In the genomic region with DNA sequence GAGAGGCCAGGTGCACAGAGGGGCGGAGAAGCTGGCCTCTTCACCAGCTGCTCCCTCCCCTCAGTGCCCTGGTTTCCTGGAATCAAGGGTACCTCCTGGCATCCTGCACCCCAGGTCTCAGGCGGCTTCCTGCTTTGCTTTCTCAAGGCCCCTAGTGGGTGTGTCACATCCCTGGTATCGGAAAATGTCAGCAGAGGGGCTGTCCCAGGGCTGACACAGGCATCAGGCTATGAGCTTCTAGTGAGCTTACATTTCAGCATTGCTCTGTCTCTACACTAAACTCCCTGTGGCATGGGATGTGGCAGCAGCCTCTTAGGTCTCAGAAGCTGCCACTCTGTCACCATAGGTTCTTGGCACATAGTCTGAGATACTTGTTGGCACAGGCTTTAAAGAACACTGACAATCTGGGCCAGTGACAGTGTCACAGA, we compare ENCODE assay signal across 14 mouse cellular contexts. TPM values are rescaled to one million over a fixed set of nuclear protein-coding genes. Genes with fewer than 3 reads are reported as not detected.
DNase-seq lines count a peak whose midpoint lies in the region; ATAC-seq and TF ChIP-seq lines count a peak whose summit lies in the region.
"Had no signal": no experiment of that assay in that cellular context is flagged by ENCODE, and none has a peak within 500 bp of the region (broad histone marks: within the 10 kb centered on the region; RNA-seq: fewer than 3 reads in every experiment).

No protein-coding gene starts in this region.

- H3K4me2 ChIP-seq in midbrain, postnatal 0 days (ENCODE audit: low read depth, low read length, poor library complexity, severe bottlenecking) = no peak overlapping the region
- H3K4me2 ChIP-seq in midbrain, embryonic 11.5 days = no peak overlapping the region
- no peak overlapping the region for H3K4me2 ChIP-seq in forebrain, embryonic 11.5 days (ENCODE audit: low read depth, low read length, severe bottlenecking)
- H3K4me2 ChIP-seq: forebrain, embryonic 15.5 days; limb, embryonic 12.5 days; lung, embryonic 14.5 days had no signal

- ATAC-seq in midbrain, postnatal 0 days (ENCODE audit: low FRiP score) = no peak
- no peak for ATAC-seq in midbrain, embryonic 11.5 days (ENCODE audit: low FRiP score)
- ATAC-seq in hematopoietic stem cell, adult 5-6 weeks (replicated peaks in 1 of 2; ENCODE audit: insufficient read depth in 1 of 2, low FRiP score in 2 of 2, low TSS enrichment in 1 of 2, low read depth in 1 of 2, poor library complexity in 2 of 2, severe bottlenecking in 2 of 2) = peak; percentile 47 to 50; a peak in 3 of 4 replicates
- ATAC-seq in forebrain, embryonic 11.5 days (replicated peaks; ENCODE audit: low FRiP score) = no peak
- ATAC-seq: forebrain, embryonic 15.5 days had no signal

- no peak overlapping the region for H3K4me3 ChIP-seq in midbrain, postnatal 0 days (ENCODE audit: low read depth, low read length)
- H3K4me3 ChIP-seq in midbrain, embryonic 11.5 days (ENCODE audit: low read depth, low read length) = no peak overlapping the region
- H3K4me3 ChIP-seq in forebrain, embryonic 11.5 days (ENCODE audit: low read depth, low read length) = no peak overlapping the region
- H3K4me3 ChIP-seq: forebrain, embryonic 15.5 days; limb, embryonic 12.5 days had no signal

- peak; percentile 62 for DNase-seq in cerebellum, adult 9-11 months
- DNase-seq in cerebellum, postnatal 4 days (ENCODE audit: low spot score in 2 of 2) = no peak
- peak; percentile 42 for DNase-seq in midbrain, postnatal 0 days (ENCODE audit: low spot score)
- no peak for DNase-seq in midbrain, embryonic 11.5 days (ENCODE audit: low spot score, missing footprints)
- DNase-seq in thymus, postnatal 14 days = peak; percentile 71
- no peak for DNase-seq in left cerebral cortex, adult 9 months (ENCODE audit: low spot score in 2 of 2)
- DNase-seq in forebrain, embryonic 11.5 days (ENCODE audit: low spot score) = no peak
- DNase-seq: gastrocnemius, postnatal 14 days; kidney, postnatal 14 days; lung, embryonic 14.5 days had no signal

- no peaks in the 10 kb centered on the region for H3K27me3 ChIP-seq in midbrain, postnatal 0 days (ENCODE audit: insufficient read depth, low read length)
- no peaks in the 10 kb centered on the region for H3K27me3 ChIP-seq in midbrain, embryonic 11.5 days (ENCODE audit: control insufficient read depth, insufficient read depth, low read length)
- no peaks in the 10 kb centered on the region for H3K27me3 ChIP-seq in forebrain, embryonic 11.5 days (ENCODE audit: control insufficient read depth, insufficient read depth, low read length)
- H3K27me3 ChIP-seq: forebrain, embryonic 15.5 days had no signal

- no peak for TF ChIP-seq CTCF in midbrain, postnatal 0 days (IDR thresholded peaks at IDR 0.05)

- H3K36me3 ChIP-seq in midbrain, postnatal 0 days (ENCODE audit: insufficient read depth, low read length) = no peaks in the 10 kb centered on the region
- H3K36me3 ChIP-seq in midbrain, embryonic 11.5 days (ENCODE audit: control insufficient read depth, insufficient read depth, low read length) = no peaks in the 10 kb centered on the region
- H3K36me3 ChIP-seq in forebrain, embryonic 11.5 days (ENCODE audit: control insufficient read depth, insufficient read depth, low read length) = no peaks in the 10 kb centered on the region
- H3K36me3 ChIP-seq: forebrain, embryonic 15.5 days; limb, embryonic 12.5 days had no signal

- no peaks in the 10 kb centered on the region for H3K4me1 ChIP-seq in midbrain, postnatal 0 days (ENCODE audit: insufficient read depth, low read length)
- H3K4me1 ChIP-seq in midbrain, embryonic 11.5 days (ENCODE audit: control insufficient read depth, insufficient read depth, low read length) = no peaks in the 10 kb centered on the region
- no peaks in the 10 kb centered on the region for H3K4me1 ChIP-seq in forebrain, embryonic 11.5 days (replicated peaks; ENCODE audit: control insufficient read depth, insufficient read depth, low read length)
- H3K4me1 ChIP-seq: forebrain, embryonic 15.5 days; limb, embryonic 12.5 days had no signal

- no peak overlapping the region for H3K27ac ChIP-seq in midbrain, postnatal 0 days (ENCODE audit: low read depth, low read length)
- no peak overlapping the region for H3K27ac ChIP-seq in midbrain, embryonic 11.5 days (ENCODE audit: low read depth, low read length)
- H3K27ac ChIP-seq in forebrain, embryonic 11.5 days (ENCODE audit: low read depth, low read length) = no peak overlapping the region
- H3K27ac ChIP-seq: forebrain, embryonic 15.5 days; limb, embryonic 12.5 days had no signal

- no peaks in the 10 kb centered on the region for H3K9me3 ChIP-seq in midbrain, postnatal 0 days (ENCODE audit: low read length)
- no peaks in the 10 kb centered on the region for H3K9me3 ChIP-seq in midbrain, embryonic 11.5 days (ENCODE audit: control insufficient read depth, low read length)
- no peaks in the 10 kb centered on the region for H3K9me3 ChIP-seq in forebrain, embryonic 11.5 days (ENCODE audit: control insufficient read depth, low read length)
- H3K9me3 ChIP-seq: forebrain, embryonic 15.5 days; limb, embryonic 12.5 days had no signal

- no peak overlapping the region for H3K9ac ChIP-seq in midbrain, postnatal 0 days (replicated peaks; ENCODE audit: low read length, poor library complexity, severe bottlenecking)
- H3K9ac ChIP-seq in midbrain, embryonic 11.5 days (ENCODE audit: low read length) = no peak overlapping the region
- H3K9ac ChIP-seq in forebrain, embryonic 11.5 days (ENCODE audit: low read length) = no peak overlapping the region
- H3K9ac ChIP-seq: forebrain, embryonic 15.5 days; limb, embryonic 12.5 days; lung, embryonic 14.5 days had no signal

- WGBS in midbrain, postnatal 0 days = 71% methylated on average over 3 of the region's 3 CpGs
- WGBS in midbrain, embryonic 11.5 days = 70% methylated on average over 3 of the region's 3 CpGs
- 62% methylated on average over 3 of the region's 3 CpGs for WGBS in forebrain, embryonic 11.5 days

RNA-seq across cellular contexts. Expression of a gene that starts 7.2 kb away (rescaled TPM):
- total RNA-seq in midbrain, postnatal 0 days (2014; rRNA removed) = 0.66 TPM in 1 of 2 replicates, not detected in the other
- polyA plus RNA-seq in midbrain, postnatal 0 days (2015; fragmentation: Nextera tagmentation; extraction: Ambion mirVana) = 0.10 and 0.26 TPM in 2 replicates
- polyA plus RNA-seq in midbrain, embryonic 11.5 days (2014; fragmentation: Nextera tagmentation; extraction: Ambion mirVana) = 0.07 and 0.34 TPM in 2 replicates
- not detected in 2 replicates for total RNA-seq in hematopoietic stem cell, adult 5-6 weeks (2017)
- polyA plus RNA-seq in forebrain, embryonic 11.5 days (2014; fragmentation: Nextera tagmentation; extraction: Ambion mirVana) = 0.31 and 0.79 TPM in 2 replicates
- total RNA-seq: gastrocnemius, postnatal 14 days; megakaryocyte-erythroid progenitor cell, adult 5-6 weeks had no signal

RNA-seq across cellular contexts. Expression of a gene that starts 19.5 kb away (rescaled TPM):
- total RNA-seq in midbrain, postnatal 0 days (2014; rRNA removed) = 0.33 and 0.38 TPM in 2 replicates
- 0.19 and 0.22 TPM in 2 replicates for polyA plus RNA-seq in midbrain, postnatal 0 days (2015; fragmentation: Nextera tagmentation; extraction: Ambion mirVana)
- not detected in 2 replicates for polyA plus RNA-seq in midbrain, embryonic 11.5 days (2014; fragmentation: Nextera tagmentation; extraction: Ambion mirVana)
- 2.6 and 2.9 TPM in 2 replicates for total RNA-seq in hematopoietic stem cell, adult 5-6 weeks (2017)
- 0.07 TPM in 1 of 2 replicates, not detected in the other for polyA plus RNA-seq in forebrain, embryonic 11.5 days (2014; fragmentation: Nextera tagmentation; extraction: Ambion mirVana)
- total RNA-seq: gastrocnemius, postnatal 14 days had no signal
- polyA plus RNA-seq: forebrain, embryonic 15.5 days had no signal

RNA-seq across cellular contexts. Expression of a gene that starts 47.3 kb away (rescaled TPM):
- total RNA-seq in midbrain, postnatal 0 days (2014; rRNA removed) = 156 and 164 TPM in 2 replicates
- 152 and 173 TPM in 2 replicates for polyA plus RNA-seq in midbrain, postnatal 0 days (2015; fragmentation: Nextera tagmentation; extraction: Ambion mirVana)
- 59.1 and 60.5 TPM in 2 replicates for polyA plus RNA-seq in midbrain, embryonic 11.5 days (2014; fragmentation: Nextera tagmentation; extraction: Ambion mirVana)
- 17.7 and 21.4 TPM in 2 replicates for total RNA-seq in hematopoietic stem cell, adult 5-6 weeks (2017)
- polyA plus RNA-seq in forebrain, embryonic 11.5 days (2014; fragmentation: Nextera tagmentation; extraction: Ambion mirVana) = 67.9 and 76.7 TPM in 2 replicates
- total RNA-seq: megakaryocyte-erythroid progenitor cell, adult 5-6 weeks had no signal

RNA-seq across cellular contexts. Expression of a gene that starts 55.6 kb away (rescaled TPM):
- 2.4 and 2.7 TPM in 2 replicates for total RNA-seq in midbrain, postnatal 0 days (2014; rRNA removed)
- 8.6 and 10.4 TPM in 2 replicates for polyA plus RNA-seq in midbrain, postnatal 0 days (2015; fragmentation: Nextera tagmentation; extraction: Ambion mirVana)
- polyA plus RNA-seq in midbrain, embryonic 11.5 days (2014; fragmentation: Nextera tagmentation; extraction: Ambion mirVana) = 10.5 and 12.1 TPM in 2 replicates
- 1.3 and 2.5 TPM in 2 replicates for total RNA-seq in hematopoietic stem cell, adult 5-6 weeks (2017)
- 10.0 and 12.1 TPM in 2 replicates for polyA plus RNA-seq in forebrain, embryonic 11.5 days (2014; fragmentation: Nextera tagmentation; extraction: Ambion mirVana)

Comparison
In these comparisons a context has a peak if more than half of its experiments do, and no peak if none do; other contexts are left out.
1. DNase-seq: peak in cerebellum, adult 9-11 months (single experiment), midbrain, postnatal 0 days (single experiment) and thymus, postnatal 14 days (single experiment); none in cerebellum, postnatal 4 days (0 of 2), midbrain, embryonic 11.5 days (single experiment), left cerebral cortex, adult 9 months (0 of 2) and forebrain, embryonic 11.5 days (single experiment).
2. ATAC-seq: peak in hematopoietic stem cell, adult 5-6 weeks (2 of 2); none in midbrain, postnatal 0 days (single experiment), midbrain, embryonic 11.5 days (single experiment) and forebrain, embryonic 11.5 days (single experiment).